Mouse (Mus musculus): ENCODE results near the gene Capn12.

- no peak for TF ChIP-seq CTCF (IDR thresholded peaks at IDR 0.05; ENCODE audit: extremely low read depth, insufficient read depth, low read length)
- TF ChIP-seq POLR2A (IDR thresholded peaks at IDR 0.05; ENCODE audit: extremely low read depth, insufficient read depth, low read length), result no peak
Measured at GRCm38 (mm10) chr7:28877155-28877554, 4.1 kb upstream of the Capn12 start.

Measured in cortical plate, adult 2 months (tissue).